ENCODE assay signal across 13 mouse cellular contexts in the genomic region with DNA sequence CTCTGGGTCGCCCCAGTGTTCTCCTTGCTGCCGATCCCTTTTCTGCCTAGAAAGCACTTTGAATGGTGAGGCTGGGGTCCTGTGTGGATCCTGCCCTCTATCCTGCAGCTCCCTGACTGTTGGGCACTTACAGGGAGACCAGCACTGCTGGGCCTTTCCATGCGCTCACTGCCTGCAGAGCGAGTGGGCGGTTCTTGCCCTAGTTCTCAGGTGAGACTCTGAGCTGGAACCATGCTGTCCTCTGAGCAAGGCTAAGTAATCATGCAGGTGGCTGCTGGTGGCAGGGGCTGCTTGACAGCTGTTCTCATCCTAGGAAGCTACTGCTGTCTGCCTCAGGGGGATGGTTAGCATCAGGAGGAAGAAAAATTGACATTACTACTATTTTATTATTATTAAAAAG. TPM values are rescaled to one million over a fixed set of nuclear protein-coding genes. Genes with fewer than 3 reads are reported as not detected.
DNase-seq lines count a peak whose midpoint lies in the region; ATAC-seq and TF ChIP-seq lines count a peak whose summit lies in the region.
"Had no signal": no experiment of that assay in that cellular context is flagged by ENCODE, and none has a peak within 500 bp of the region (broad histone marks: within the 10 kb centered on the region; RNA-seq: fewer than 3 reads in every experiment).

No protein-coding gene starts in this region.

- no peaks in the 10 kb centered on the region for H3K36me3 ChIP-seq in heart, embryonic 16.5 days (ENCODE audit: control insufficient read depth, insufficient read depth)
- peaks cover 28% of the 10 kb centered on the region for H3K36me3 ChIP-seq in midbrain, embryonic 10.5 days
- no peaks in the 10 kb centered on the region for H3K36me3 ChIP-seq in midbrain, embryonic 14.5 days (ENCODE audit: control insufficient read depth, insufficient read depth, low read length)
- H3K36me3 ChIP-seq in intestine, postnatal 0 days (ENCODE audit: control insufficient read depth, insufficient read depth): 0 out of 2 replicates have a peak, but pooled peaks cover 3% of the 10 kb centered on the region
- H3K36me3 ChIP-seq in stomach, embryonic 14.5 days (ENCODE audit: control insufficient read depth, insufficient read depth, low read length): no peaks in the 10 kb centered on the region; the same call in 1 of the 2 replicates

- peaks cover 10% of the 10 kb centered on the region for H3K4me1 ChIP-seq in heart, embryonic 16.5 days (ENCODE audit: control insufficient read depth, insufficient read depth, low read length)
- H3K4me1 ChIP-seq in midbrain, embryonic 10.5 days: peaks cover 14% of the 10 kb centered on the region
- H3K4me1 ChIP-seq in midbrain, embryonic 14.5 days (ENCODE audit: control insufficient read depth, insufficient read depth, low read length): no peaks in the 10 kb centered on the region
- H3K4me1 ChIP-seq in intestine, postnatal 0 days (replicated peaks; ENCODE audit: control insufficient read depth, insufficient read depth, low read length): no peaks in the 10 kb centered on the region; the same call in 1 of the 2 replicates
- no peaks in the 10 kb centered on the region for H3K4me1 ChIP-seq in stomach, embryonic 14.5 days (ENCODE audit: control insufficient read depth, insufficient read depth, low read length)

- DNase-seq in heart, postnatal 4 days: no peak
- DNase-seq in midbrain, embryonic 10.5 days (ENCODE audit: low spot score): no peak
- DNase-seq in midbrain, embryonic 14.5 days: no peak
- no peak for DNase-seq in cerebellum, adult 11 months
- no peak for DNase-seq in layer of hippocampus, adult 9-10 months (ENCODE audit: low spot score)
- DNase-seq: adrenal gland, postnatal 25 days; cerebellum, postnatal 14 days; gastrocnemius, postnatal 10 days had no signal

- H3K4me2 ChIP-seq in heart, embryonic 16.5 days (ENCODE audit: low read depth, low read length): no peak overlapping the region
- H3K4me2 ChIP-seq in midbrain, embryonic 14.5 days (ENCODE audit: low read length): no peak overlapping the region
- no peak overlapping the region for H3K4me2 ChIP-seq in intestine, postnatal 0 days (replicated peaks; ENCODE audit: low read depth)
- H3K4me2 ChIP-seq in stomach, embryonic 14.5 days (replicated peaks; ENCODE audit: low read depth, low read length): no peak overlapping the region

- no peaks in the 10 kb centered on the region for H3K27me3 ChIP-seq in heart, embryonic 16.5 days (ENCODE audit: control insufficient read depth, insufficient read depth, low read length)
- no peaks in the 10 kb centered on the region for H3K27me3 ChIP-seq in midbrain, embryonic 10.5 days (ENCODE audit: low read depth, poor library complexity, severe bottlenecking)
- H3K27me3 ChIP-seq in midbrain, embryonic 14.5 days (ENCODE audit: control insufficient read depth, insufficient read depth, low read length): no peaks in the 10 kb centered on the region
- H3K27me3 ChIP-seq in intestine, postnatal 0 days (replicated peaks; ENCODE audit: control insufficient read depth, insufficient read depth, low read length): no peaks in the 10 kb centered on the region
- no peaks in the 10 kb centered on the region for H3K27me3 ChIP-seq in stomach, embryonic 14.5 days (ENCODE audit: control insufficient read depth, insufficient read depth, low read length)

- H3K9me3 ChIP-seq in heart, embryonic 16.5 days (replicated peaks; ENCODE audit: control insufficient read depth, low read length): no peaks in the 10 kb centered on the region
- H3K9me3 ChIP-seq in midbrain, embryonic 10.5 days (replicated peaks): no peaks in the 10 kb centered on the region
- H3K9me3 ChIP-seq in midbrain, embryonic 14.5 days (ENCODE audit: control insufficient read depth, low read length): no peaks in the 10 kb centered on the region
- no peaks in the 10 kb centered on the region for H3K9me3 ChIP-seq in intestine, postnatal 0 days (ENCODE audit: control insufficient read depth)
- H3K9me3 ChIP-seq in stomach, embryonic 14.5 days (ENCODE audit: control insufficient read depth, low read depth, low read length): no peaks in the 10 kb centered on the region

- H3K9ac ChIP-seq in heart, embryonic 16.5 days (ENCODE audit: low read length): no peak overlapping the region
- H3K9ac ChIP-seq in midbrain, embryonic 14.5 days (replicated peaks; ENCODE audit: low read length): no peak overlapping the region
- H3K9ac ChIP-seq in intestine, postnatal 0 days (ENCODE audit: low read depth, low read length): no peak overlapping the region
- no peak overlapping the region for H3K9ac ChIP-seq in stomach, embryonic 14.5 days (replicated peaks; ENCODE audit: low read depth, low read length)

- H3K27ac ChIP-seq in heart, embryonic 16.5 days (ENCODE audit: low read length): peak overlapping the region; percentile 46
- peak overlapping the region; percentile 19; the same call in 1 of the 2 replicates for H3K27ac ChIP-seq in midbrain, embryonic 10.5 days (replicated peaks)
- no peak overlapping the region; the same call in 1 of the 2 replicates for H3K27ac ChIP-seq in midbrain, embryonic 14.5 days (replicated peaks; ENCODE audit: low read depth, low read length)
- H3K27ac ChIP-seq in intestine, postnatal 0 days (ENCODE audit: low read depth, low read length): peak overlapping the region; percentile 36; the same call in 1 of the 2 replicates
- peak overlapping the region; percentile 34; the same call in 1 of the 2 replicates for H3K27ac ChIP-seq in stomach, embryonic 14.5 days (ENCODE audit: low read length)

- no peak overlapping the region for H3K4me3 ChIP-seq in heart, embryonic 16.5 days (ENCODE audit: low read length)
- H3K4me3 ChIP-seq in midbrain, embryonic 10.5 days: no peak overlapping the region
- H3K4me3 ChIP-seq in midbrain, embryonic 14.5 days (replicated peaks; ENCODE audit: low read depth, low read length): no peak overlapping the region
- no peak overlapping the region for H3K4me3 ChIP-seq in intestine, postnatal 0 days (ENCODE audit: low read depth, low read length)
- H3K4me3 ChIP-seq in stomach, embryonic 14.5 days (ENCODE audit: low read depth, low read length): no peak overlapping the region
- H3K4me3 ChIP-seq: erythroblast, embryonic 14.5 days had no signal

- WGBS in heart, embryonic 16.5 days: 87% methylated on average over 5 of the region's 5 CpGs
- 89% methylated on average over 5 of the region's 5 CpGs for WGBS in midbrain, embryonic 10.5 days
- WGBS in midbrain, embryonic 14.5 days: 93% methylated on average over 5 of the region's 5 CpGs
- 87% methylated on average over 5 of the region's 5 CpGs for WGBS in intestine, postnatal 0 days
- 91% methylated on average over 5 of the region's 5 CpGs for whole genome bisulfite sequencing in stomach, embryonic 14.5 days

- no peak for ATAC-seq in heart, embryonic 16.5 days (replicated peaks; ENCODE audit: extremely low read depth, insufficient read depth, low FRiP score)
- ATAC-seq in midbrain, embryonic 14.5 days (ENCODE audit: low FRiP score, low TSS enrichment): no peak
- ATAC-seq in intestine, postnatal 0 days: no peak
- no peak for ATAC-seq in stomach, embryonic 14.5 days (ENCODE audit: insufficient number of reproducible peaks, insufficient read depth, low FRiP score, low read depth)
- ATAC-seq: CD4-positive, CD25-positive, alpha-beta regulatory T cell, adult 4 months had no signal

- no peak for TF ChIP-seq CTCF in intestine, postnatal 0 days (IDR thresholded peaks at IDR 0.05; ENCODE audit: low read depth)

RNA-seq across cellular contexts. Expression of gene Poc1a, which starts 28.1 kb away (rescaled TPM):
- polyA plus RNA-seq in heart, embryonic 16.5 days (2015; fragmentation: Nextera tagmentation; extraction: Ambion mirVana): 29.3 and 30.6 TPM in 2 replicates
- 10 to 100 TPM; 17.0 to 19.3 TPM for total RNA-seq in heart, postnatal 4 days (2021)
- polyA plus RNA-seq in midbrain, embryonic 10.5 days (2016; fragmentation: Nextera tagmentation; extraction: Ambion mirVana): 38.1 and 46.6 TPM in 2 replicates
- 7.1 and 8.4 TPM in 2 replicates for polyA plus RNA-seq in midbrain, embryonic 14.5 days (2014; fragmentation: Nextera tagmentation; extraction: Ambion mirVana)
- polyA plus RNA-seq in intestine, postnatal 0 days (2015; fragmentation: Nextera tagmentation; extraction: Ambion mirVana): 11.5 and 12.3 TPM in 2 replicates
- 25.2 and 27.7 TPM in 2 replicates for polyA plus RNA-seq in stomach, embryonic 14.5 days (2014; fragmentation: Nextera tagmentation; extraction: Ambion mirVana)

RNA-seq across cellular contexts. Expression of gene Dusp7, which starts 59.4 kb away (rescaled TPM):
- polyA plus RNA-seq in heart, embryonic 16.5 days (2015; fragmentation: Nextera tagmentation; extraction: Ambion mirVana): 7.9 and 10.2 TPM in 2 replicates
- 10 to 100 TPM; 26.2 to 33.5 TPM for total RNA-seq in heart, postnatal 4 days (2021)
- 11.4 and 14.1 TPM in 2 replicates for polyA plus RNA-seq in midbrain, embryonic 10.5 days (2016; fragmentation: Nextera tagmentation; extraction: Ambion mirVana)
- 16.2 and 19.9 TPM in 2 replicates for polyA plus RNA-seq in midbrain, embryonic 14.5 days (2014; fragmentation: Nextera tagmentation; extraction: Ambion mirVana)
- polyA plus RNA-seq in intestine, postnatal 0 days (2015; fragmentation: Nextera tagmentation; extraction: Ambion mirVana): 4.6 TPM in 2 replicates
- polyA plus RNA-seq in stomach, embryonic 14.5 days (2014; fragmentation: Nextera tagmentation; extraction: Ambion mirVana): 22.4 and 24.9 TPM in 2 replicates
